Mouse (Mus musculus): Measurements from ENCODE around the gene Phf1.

DNA sequence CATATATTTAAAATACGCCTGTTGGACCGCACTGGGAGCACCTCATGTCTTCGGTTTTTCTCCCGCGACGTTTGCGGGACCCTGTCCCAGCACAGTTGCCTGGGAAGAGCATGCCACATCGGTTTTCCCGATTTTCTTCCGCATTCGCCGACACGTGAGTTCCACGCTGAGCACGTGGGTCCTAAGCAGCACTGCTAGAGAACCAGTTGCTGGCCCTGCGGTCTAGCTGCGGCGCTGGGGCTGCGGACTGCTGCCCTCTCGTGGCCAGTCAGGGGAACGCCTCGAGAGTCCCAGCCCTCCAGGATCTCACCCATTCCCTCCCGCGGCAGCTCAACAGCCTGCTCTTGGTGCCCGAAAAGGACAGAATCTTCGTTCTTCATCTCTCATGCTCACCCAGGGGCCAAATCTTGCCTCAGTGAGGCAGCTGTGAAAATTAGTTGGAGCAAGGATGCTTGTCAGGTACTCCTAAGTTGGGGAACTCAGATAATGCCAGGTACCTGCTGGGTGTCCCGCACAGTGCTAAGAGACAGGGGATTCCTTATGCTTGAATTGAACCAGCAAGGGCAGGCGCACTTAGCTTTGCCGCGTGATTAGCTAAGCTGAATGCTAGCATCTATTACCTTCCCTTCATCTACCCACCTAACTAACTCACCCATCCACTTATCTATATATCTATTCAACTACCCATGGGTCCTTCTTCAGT lies 46.7 kb upstream of the Phf1 start:
- TF ChIP-seq POLR2A (IDR thresholded peaks at IDR 0.05; ENCODE audit: low read depth, low read length) (no peak), CTCF (IDR thresholded peaks at IDR 0.05; ENCODE audit: extremely low read depth, insufficient read length, insufficient replicate concordance, low read depth, low read length) (peak; percentile 96)
